Mouse (Mus musculus) hindbrain, embryonic 12.5 days (tissue): ENCODE data around the gene Ppa1. TPM values are rescaled to one million over a fixed set of nuclear protein-coding genes. Genes with fewer than 3 reads are reported as not detected.
A peak's percentile ranks its signal among the peaks of the same experiment; 100 is the strongest.
"Not testable (repeated sequence)": the region's sequence is repeated elsewhere in the genome, so short reads cannot be mapped to it uniquely, and the experiment has no call there.

Experiments
- ATAC-seq: fragments of 200-750 bp; cut with Nextera tagmentation; 2 replicates; pipeline ENCODE4 v1.8.0; 2017; ENCODE audit warnings: moderate TSS enrichment; ENCODE audit not compliant: low FRiP score
- H3K27ac ChIP-seq: fragments of 300-500 bp; sonication (generic); 2 replicates; pipeline ENCODE4 v1.5.1; 2016; ENCODE audit warnings: mild to moderate bottlenecking
- H3K27me3 ChIP-seq: fragments of 300-500 bp; sonication (generic); 2 replicates; pipeline ENCODE4 v1.6.1; 2016; ENCODE audit warnings: mild to moderate bottlenecking
- H3K36me3 ChIP-seq: fragments of 300-500 bp; sonication (generic); 2 replicates; pipeline ENCODE4 v1.6.1; 2016; ENCODE audit warnings: mild to moderate bottlenecking
- H3K4me1 ChIP-seq: fragments of 300-500 bp; sonication (generic); 2 replicates; pipeline ENCODE4 v1.6.1; 2016
- H3K4me2 ChIP-seq: fragments of 300-500 bp; sonication (generic); replicated peaks from 2 replicates; pipeline ENCODE4 v1.6.1; 2016; ENCODE audit warnings: mild to moderate bottlenecking
- H3K4me3 ChIP-seq: fragments of 300-500 bp; sonication (generic); 2 replicates; pipeline ENCODE4 v1.5.1; 2016; ENCODE audit warnings: mild to moderate bottlenecking
- H3K9ac ChIP-seq: fragments of 300-500 bp; sonication (generic); 2 replicates; pipeline ENCODE4 v1.6.1; 2016; ENCODE audit warnings: mild to moderate bottlenecking, moderate library complexity
- H3K9me3 ChIP-seq: fragments of 300-500 bp; sonication (generic); replicated peaks from 2 replicates; pipeline ENCODE4 v1.6.1; 2016; ENCODE audit warnings: mild to moderate bottlenecking
- WGBS: fragments of 180-500 bp; shearing (Covaris S2); methylation state at CpG from one replicate; pipeline ENCODE4 v1.1.7; 2016; 5-methylcytosine and 5-hydroxymethylcytosine counted together
- polyA plus RNA-seq: library from polyadenylated mRNA; unstranded; fragments of >200 nt; fragmentation: Nextera tagmentation; extraction: Ambion mirVana; gene quantifications from 2 replicates; pipeline ENCODE4 v1.2.1, GENCODE M21; 2016

Gene Ppa1
- 193 and 196 TPM in 2 replicates for polyA plus RNA-seq

GRCm38 (mm10) chr10:61647790-61648736 is at the start of gene Ppa1:
Gene Ppa1, plus strand, starts transcription at chr10:61648552.
- H3K9ac ChIP-seq, result peak within 1 kb of the TSS; percentile 83
- H3K4me2 ChIP-seq, result peak within 1 kb of the TSS; percentile 70
- no peaks in the 10 kb centered on the region for H3K36me3 ChIP-seq
- no peaks in the 10 kb centered on the region for H3K27me3 ChIP-seq
- ATAC-seq, result peak; percentile 98
- H3K4me1 ChIP-seq, result peaks cover 12% of the 10 kb centered on the region
- peak within 1 kb of the TSS; percentile 80 for H3K4me3 ChIP-seq
- H3K9me3 ChIP-seq, result no peaks in the 10 kb centered on the region
- 3% methylated on average over 46 of the region's 50 CpGs for WGBS
- peak within 1 kb of the TSS; percentile 84 for H3K27ac ChIP-seq

DNA sequence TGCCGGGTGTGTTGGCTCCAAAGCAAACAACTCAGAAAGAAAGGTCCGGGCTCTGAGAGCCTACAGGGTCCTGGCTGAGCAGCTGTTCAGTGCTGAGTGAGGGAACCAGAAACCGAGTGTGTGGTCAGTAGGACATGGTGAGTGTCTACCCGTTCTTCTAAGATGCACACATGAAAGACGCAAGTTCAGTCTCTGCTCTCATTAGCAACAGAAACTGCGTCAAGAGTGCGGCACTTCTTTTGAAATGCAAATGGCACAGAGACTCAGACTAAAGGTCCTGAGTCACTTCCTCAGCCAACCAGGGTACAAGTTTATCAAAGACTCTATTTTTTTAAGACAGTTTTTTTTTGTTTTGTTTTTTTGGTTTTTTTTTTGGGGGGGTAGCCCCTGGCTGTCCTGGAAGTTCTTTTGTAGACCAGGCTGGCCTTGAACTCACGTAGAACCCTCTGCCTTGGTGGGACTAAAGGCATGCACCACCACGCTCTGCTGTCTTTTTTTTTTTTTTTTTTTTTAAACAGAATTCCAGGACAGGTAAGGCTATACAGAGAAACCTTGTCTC is 48.7 kb upstream of the Ppa1 start:
- WGBS, result 43% methylated on average over 9 of the region's 9 CpGs
- ATAC-seq, result no peak
- H3K9ac ChIP-seq, result no peak overlapping the region
- H3K4me1 ChIP-seq, result peaks cover 5% of the 10 kb centered on the region
- no peaks in the 10 kb centered on the region for H3K9me3 ChIP-seq
- H3K36me3 ChIP-seq, result no peaks in the 10 kb centered on the region
- peaks cover 34% of the 10 kb centered on the region for H3K27me3 ChIP-seq
- H3K4me3 ChIP-seq, result no peak overlapping the region
- H3K4me2 ChIP-seq, result no peak overlapping the region
- no peak overlapping the region for H3K27ac ChIP-seq

DNA sequence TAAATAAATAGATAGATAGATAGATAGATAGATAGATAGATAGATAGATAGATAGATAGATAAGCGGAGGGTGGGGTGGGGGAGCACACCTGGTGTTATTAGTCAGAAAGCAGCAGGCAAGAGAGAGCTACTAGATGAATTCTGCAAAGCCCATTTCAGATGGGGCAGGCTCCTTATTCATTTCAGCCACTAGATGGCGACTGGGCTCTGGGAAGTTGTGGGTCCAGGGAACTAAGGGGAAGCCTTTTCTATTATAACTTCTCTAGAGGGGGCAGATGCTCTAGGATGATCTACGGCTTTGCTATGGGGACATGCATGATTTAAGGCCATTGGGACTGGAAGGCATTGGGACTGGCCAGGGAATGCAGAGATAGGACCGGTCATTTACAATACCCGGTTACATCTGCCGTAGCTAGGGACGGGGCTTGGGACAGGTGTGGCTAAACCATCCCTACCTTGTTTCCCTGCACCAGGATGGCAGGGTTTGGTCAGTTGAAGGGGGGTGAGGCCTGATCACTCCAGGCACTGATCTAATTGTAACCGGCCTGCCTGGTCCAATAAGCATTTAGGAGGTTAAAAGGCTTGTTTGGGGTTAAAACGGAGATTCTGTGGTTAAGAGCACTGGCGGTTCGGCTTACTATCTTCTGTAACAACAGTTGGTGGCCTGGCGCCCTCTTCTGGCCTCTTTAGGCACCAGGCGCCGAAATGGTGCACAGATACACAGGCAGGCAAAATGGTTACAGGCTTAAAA is 45.9 kb upstream of the Ppa1 start:
- Histone ChIP-seq H3K9ac (no peak overlapping the region), H3K27ac (no peak overlapping the region), H3K9me3 (no peaks in the 10 kb centered on the region), H3K27me3 (peaks cover 13% of the 10 kb centered on the region; the same call in 1 of the 2 replicates), H3K4me3 (no peak overlapping the region), H3K4me2 (no peak overlapping the region), H3K36me3 (no peaks in the 10 kb centered on the region), H3K4me1 (no peaks in the 10 kb centered on the region)
- no peak for ATAC-seq
- 9% methylated on average over 14 of the region's 14 CpGs for WGBS

- Histone ChIP-seq H3K4me3 (no peak overlapping the region), H3K27ac (no peak overlapping the region), H3K9me3 (no peaks in the 10 kb centered on the region), H3K27me3 (peaks cover 7% of the 10 kb centered on the region; the same call in 1 of the 2 replicates), H3K9ac (no peak overlapping the region), H3K4me1 (no peaks in the 10 kb centered on the region), H3K36me3 (no peaks in the 10 kb centered on the region), H3K4me2 (no peak overlapping the region)
- ATAC-seq, result no peak
- 77% methylated on average over 10 of the region's 10 CpGs for WGBS
Observed at GRCm38 (mm10) chr10:61604376-61605065, 43.8 kb upstream of the Ppa1 start.

DNA sequence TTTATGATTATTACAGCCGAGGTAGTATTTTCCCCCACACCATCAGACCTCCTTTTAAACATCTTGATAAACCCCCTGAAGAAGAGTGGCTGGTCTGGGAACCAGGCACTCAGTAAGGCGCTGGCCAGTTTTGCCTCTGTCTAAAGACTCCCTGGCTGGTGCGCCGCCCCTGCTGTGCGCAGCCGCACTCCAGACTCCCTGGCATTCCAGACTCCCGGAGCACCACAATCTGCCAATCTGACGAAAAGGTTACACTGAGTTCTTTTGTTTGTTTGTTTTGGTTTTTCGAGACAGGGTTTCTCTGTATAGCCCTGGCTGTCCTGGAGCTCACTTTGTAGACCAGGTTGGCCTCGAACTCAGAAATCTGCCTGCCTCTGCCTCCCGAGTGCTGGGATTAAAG is 43.0 kb upstream of the Ppa1 start:
- not testable (repeated sequence) for ATAC-seq, H3K9me3 ChIP-seq, H3K27me3 ChIP-seq, H3K9ac ChIP-seq, H3K4me3 ChIP-seq, H3K4me1 ChIP-seq, H3K27ac ChIP-seq, H3K36me3 ChIP-seq, H3K4me2 ChIP-seq
- WGBS, result 66% methylated on average over 11 of the region's 11 CpGs

DNA sequence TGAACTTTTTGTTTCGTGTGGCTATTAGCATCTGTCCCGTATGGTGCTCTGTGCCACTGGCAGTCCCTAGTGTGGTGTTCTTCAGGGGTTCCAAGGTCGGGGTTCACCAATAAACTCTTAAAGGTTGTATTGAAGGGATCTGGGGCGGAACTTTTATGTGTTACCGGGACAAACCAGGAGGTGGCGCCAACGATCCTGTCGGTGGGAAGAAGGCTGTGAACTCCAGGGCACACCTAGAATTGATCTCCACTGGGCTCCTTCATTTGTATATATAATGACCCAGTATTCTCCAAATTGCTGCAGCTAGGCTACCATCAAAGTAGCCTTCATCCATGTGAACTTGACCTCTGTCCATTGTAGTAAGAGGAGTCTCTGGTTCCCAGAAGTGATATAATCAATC is 42.5 kb upstream of the Ppa1 start:
- H3K36me3 ChIP-seq, result no peaks in the 10 kb centered on the region
- H3K4me3 ChIP-seq, result no peak overlapping the region
- peaks cover 7% of the 10 kb centered on the region; the same call in 1 of the 2 replicates for H3K27me3 ChIP-seq
- H3K9ac ChIP-seq, result no peak overlapping the region
- no peaks in the 10 kb centered on the region for H3K4me1 ChIP-seq
- no peak for ATAC-seq
- no peak overlapping the region for H3K27ac ChIP-seq
- H3K4me2 ChIP-seq, result no peak overlapping the region
- no peaks in the 10 kb centered on the region for H3K9me3 ChIP-seq
- 17% methylated on average over 8 of the region's 8 CpGs for WGBS

GRCm38 (mm10) chr10:61608233-61608632 is 40.1 kb upstream of the Ppa1 start:
- Histone ChIP-seq H3K27me3 (peaks cover 7% of the 10 kb centered on the region; the same call in 1 of the 2 replicates), H3K27ac (no peak overlapping the region), H3K9ac (no peak overlapping the region), H3K4me3 (no peak overlapping the region), H3K4me1 (no peaks in the 10 kb centered on the region), H3K9me3 (no peaks in the 10 kb centered on the region; the same call in 1 of the 2 replicates), H3K36me3 (no peaks in the 10 kb centered on the region), H3K4me2 (no peak overlapping the region)
- ATAC-seq, result no peak

DNA sequence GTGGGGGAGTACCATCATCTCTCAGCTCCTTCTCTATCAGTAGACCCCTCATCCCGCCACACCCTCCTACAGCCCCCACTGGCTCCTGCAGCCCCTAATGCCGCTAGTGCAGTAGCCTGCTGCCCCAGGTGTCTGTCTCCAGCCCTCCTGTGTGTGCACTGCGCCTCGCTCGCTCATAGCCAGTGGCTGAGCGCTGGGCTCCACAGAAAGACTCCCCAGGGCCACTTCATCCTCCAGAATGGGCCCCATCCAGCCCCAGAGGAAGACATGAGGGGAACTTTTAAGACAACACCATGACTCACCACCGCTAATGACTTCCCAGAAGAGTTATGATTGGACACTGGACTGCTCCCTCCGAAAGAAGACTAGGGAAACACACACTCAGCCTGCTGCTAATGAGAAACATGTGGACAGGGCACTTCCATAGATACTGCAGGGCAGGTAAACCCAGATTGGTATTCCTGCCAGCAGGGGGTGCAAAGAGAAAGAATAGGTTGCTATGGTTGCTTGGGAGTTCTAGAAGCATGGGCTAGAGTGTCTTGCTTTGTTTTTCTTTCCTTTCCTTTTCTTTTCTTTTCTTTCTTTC is 37.6 kb upstream of the Ppa1 start:
- Histone ChIP-seq H3K27ac (no peak overlapping the region), H3K4me3 (no peak overlapping the region), H3K36me3 (no peaks in the 10 kb centered on the region), H3K9ac (no peak overlapping the region), H3K4me1 (no peaks in the 10 kb centered on the region), H3K4me2 (no peak overlapping the region), H3K9me3 (no peaks in the 10 kb centered on the region; the same call in 1 of the 2 replicates), H3K27me3 (no peaks in the 10 kb centered on the region)
- WGBS, result 65% methylated on average over 8 of the region's 8 CpGs
- ATAC-seq, result no peak

DNA sequence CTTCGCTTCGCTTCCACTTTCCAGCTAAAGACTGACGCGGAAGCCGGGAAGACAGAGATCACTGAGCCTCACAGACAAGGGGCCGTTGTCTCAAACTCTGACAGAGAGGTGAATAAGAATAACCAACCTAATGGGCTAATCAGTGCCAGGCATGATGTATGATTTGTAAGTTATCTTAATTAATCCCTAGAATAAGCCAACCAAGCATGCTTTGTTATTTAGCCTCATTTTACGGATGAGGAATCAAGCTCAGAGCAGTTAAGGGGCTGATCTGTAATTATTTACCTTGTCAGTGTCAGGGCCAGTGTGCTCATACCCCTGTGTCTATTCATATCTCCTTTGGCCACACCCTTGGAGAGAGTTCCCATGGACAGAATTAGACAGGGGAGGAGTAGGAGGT is 34.0 kb upstream of the Ppa1 start:
- H3K27me3 ChIP-seq, result no peaks in the 10 kb centered on the region
- peaks cover 6% of the 10 kb centered on the region for H3K9me3 ChIP-seq
- H3K36me3 ChIP-seq, result no peaks in the 10 kb centered on the region
- H3K27ac ChIP-seq, result no peak overlapping the region
- no peak for ATAC-seq
- H3K4me1 ChIP-seq, result no peaks in the 10 kb centered on the region
- H3K4me2 ChIP-seq, result no peak overlapping the region
- WGBS, result 84% methylated on average over 7 of the region's 7 CpGs
- H3K9ac ChIP-seq, result no peak overlapping the region
- no peak overlapping the region for H3K4me3 ChIP-seq

DNA sequence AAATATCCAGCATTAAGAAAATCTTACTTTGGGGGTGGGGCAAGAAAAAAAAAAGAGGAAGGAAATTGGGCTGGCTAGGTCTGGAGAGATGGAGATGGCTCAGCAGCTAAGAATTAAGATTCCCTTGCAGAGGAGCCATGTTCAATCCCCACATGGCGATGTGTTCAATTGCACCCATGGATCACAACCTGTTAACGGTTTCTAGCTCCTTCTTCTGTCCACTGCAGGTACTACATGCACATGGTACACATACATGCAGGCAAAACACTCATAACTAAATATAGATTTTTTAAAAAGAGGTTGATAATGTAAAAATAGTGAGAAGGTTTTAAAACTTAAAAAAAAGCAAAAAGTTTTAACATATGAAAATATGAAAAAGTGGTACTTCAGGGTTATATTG is 29.8 kb upstream of the Ppa1 start:
- Histone ChIP-seq H3K27ac (no peak overlapping the region), H3K36me3 (no peaks in the 10 kb centered on the region), H3K9ac (no peak overlapping the region), H3K4me1 (no peaks in the 10 kb centered on the region), H3K4me3 (no peak overlapping the region), H3K27me3 (0 out of 2 replicates have a peak, but pooled peaks cover 4% of the 10 kb centered on the region), H3K9me3 (peaks cover 6% of the 10 kb centered on the region), H3K4me2 (no peak overlapping the region)
- ATAC-seq, result no peak
- WGBS, result 80% methylated on average over 2 of the region's 2 CpGs

- no peak overlapping the region for H3K9ac ChIP-seq
- ATAC-seq, result no peak
- peaks cover 14% of the 10 kb centered on the region for H3K4me1 ChIP-seq
- peaks cover 6% of the 10 kb centered on the region for H3K9me3 ChIP-seq
- peaks cover 35% of the 10 kb centered on the region for H3K27me3 ChIP-seq
- H3K4me3 ChIP-seq, result no peak overlapping the region
- no peaks in the 10 kb centered on the region for H3K36me3 ChIP-seq
- 63% methylated on average over 9 of the region's 9 CpGs for WGBS
- H3K27ac ChIP-seq, result no peak overlapping the region
- no peak overlapping the region for H3K4me2 ChIP-seq
Observed at GRCm38 (mm10) chr10:61621681-61622080, 26.7 kb upstream of the Ppa1 start.
